Comparison of ENCODE assay signal across 17 mouse cellular contexts in genomic region chr19:6600873-6601530, GRCm38 (mm10). TPM values are rescaled to one million over a fixed set of nuclear protein-coding genes. Genes with fewer than 3 reads are reported as not detected.
DNase-seq lines count a peak whose midpoint lies in the region; ATAC-seq and TF ChIP-seq lines count a peak whose summit lies in the region.
"Had no signal": no experiment of that assay in that cellular context is flagged by ENCODE, and none has a peak within 500 bp of the region (broad histone marks: within the 10 kb centered on the region; RNA-seq: fewer than 3 reads in every experiment).

No protein-coding gene starts in this region.

- H3K9ac ChIP-seq in hindbrain, postnatal 0 days (replicated peaks; ENCODE audit: low read length), result no peak overlapping the region
- H3K9ac ChIP-seq: heart, embryonic 13.5 days; midbrain, embryonic 13.5 days had no signal

- no peaks in the 10 kb centered on the region for H3K27me3 ChIP-seq in hindbrain, embryonic 10.5 days (ENCODE audit: insufficient read depth, poor library complexity, severe bottlenecking)
- no peaks in the 10 kb centered on the region for H3K27me3 ChIP-seq in hindbrain, postnatal 0 days (ENCODE audit: insufficient read depth, low read length)
- H3K27me3 ChIP-seq: midbrain, embryonic 13.5 days had no signal

- H3K27ac ChIP-seq in hindbrain, embryonic 10.5 days, result 0 out of 2 replicates have a peak overlapping the region, but pooled peaks have one; percentile 23
- no peak overlapping the region for H3K27ac ChIP-seq in hindbrain, postnatal 0 days
- H3K27ac ChIP-seq: forebrain, embryonic 10.5 days; heart, embryonic 13.5 days; midbrain, embryonic 13.5 days had no signal

- ATAC-seq in hindbrain, postnatal 0 days, result no peak
- 0 out of 2 replicates have a peak, but pooled peaks have one; percentile 29 for ATAC-seq in megakaryocyte progenitor cell, adult 5-6 weeks (replicated peaks; ENCODE audit: poor library complexity)
- no peak for ATAC-seq in cerebellum, adult (ENCODE audit: insufficient number of reproducible peaks, low FRiP score, low TSS enrichment)
- ATAC-seq: inflammation-experienced regulatory T-cells, adult 6 months; midbrain, embryonic 13.5 days had no signal

- no peak for DNase-seq in hindbrain, embryonic 10.5 days (ENCODE audit: low spot score)
- no peak for DNase-seq in hindbrain, postnatal 0 days (ENCODE audit: low spot score)
- DNase-seq in ZHBTc4 (ENCODE audit: low read depth, low spot score), result peak; percentile 70
- peak; percentile 80 for DNase-seq in kidney, adult 9 months
- DNase-seq in lung, adult 2 months, result no peak
- no peak for DNase-seq in urinary bladder, adult 18-20 months (ENCODE audit: low spot score in 2 of 2)
- DNase-seq: gastrocnemius, postnatal 36 days; thymus, postnatal 36 days had no signal

- 37% methylated on average over 12 of the region's 12 CpGs for WGBS in hindbrain, embryonic 10.5 days
- WGBS in hindbrain, postnatal 0 days, result 40% methylated on average over 12 of the region's 12 CpGs
- 31% methylated on average over 12 of the region's 12 CpGs for WGBS in lung, adult 2 months

- peaks cover 24% of the 10 kb centered on the region for H3K4me1 ChIP-seq in hindbrain, embryonic 10.5 days (replicated peaks)
- H3K4me1 ChIP-seq in hindbrain, postnatal 0 days (ENCODE audit: insufficient read depth, low read length), result no peaks in the 10 kb centered on the region
- H3K4me1 ChIP-seq in lung, adult 2 months (ENCODE audit: control insufficient read depth, insufficient read depth, low read length), result no peaks in the 10 kb centered on the region
- H3K4me1 ChIP-seq: heart, embryonic 13.5 days; midbrain, embryonic 13.5 days had no signal

- H3K4me2 ChIP-seq in hindbrain, postnatal 0 days (ENCODE audit: low read depth, low read length), result no peak overlapping the region
- H3K4me2 ChIP-seq: heart, embryonic 13.5 days; midbrain, embryonic 13.5 days had no signal

- no peaks in the 10 kb centered on the region for H3K36me3 ChIP-seq in hindbrain, embryonic 10.5 days
- H3K36me3 ChIP-seq in hindbrain, postnatal 0 days (ENCODE audit: insufficient read depth, low read length), result no peaks in the 10 kb centered on the region
- H3K36me3 ChIP-seq: forebrain, embryonic 10.5 days; heart, embryonic 13.5 days; midbrain, embryonic 13.5 days had no signal

- TF ChIP-seq CTCF in hindbrain, postnatal 0 days (IDR thresholded peaks at IDR 0.05; ENCODE audit: low read depth), result no peak
- TF ChIP-seq CTCF in lung, adult 2 months (IDR thresholded peaks at IDR 0.05; ENCODE audit: insufficient read depth, low read length), result no peak

- TF ChIP-seq POLR2A in lung, adult 2 months (IDR thresholded peaks at IDR 0.05; ENCODE audit: borderline replicate concordance, extremely low read depth, low read depth, low read length), result no peak

- no peaks in the 10 kb centered on the region for H3K9me3 ChIP-seq in hindbrain, embryonic 10.5 days
- H3K9me3 ChIP-seq in hindbrain, postnatal 0 days (ENCODE audit: low read length), result no peaks in the 10 kb centered on the region
- H3K9me3 ChIP-seq: forebrain, embryonic 10.5 days; heart, embryonic 13.5 days; midbrain, embryonic 13.5 days had no signal

- H3K4me3 ChIP-seq in hindbrain, embryonic 10.5 days, result no peak overlapping the region
- H3K4me3 ChIP-seq in hindbrain, postnatal 0 days (ENCODE audit: low read length), result no peak overlapping the region
- no peak overlapping the region for H3K4me3 ChIP-seq in lung, adult 2 months (replicated peaks; ENCODE audit: extremely low read depth, low read depth, low read length)
- H3K4me3 ChIP-seq: forebrain, embryonic 10.5 days; heart, embryonic 13.5 days; midbrain, embryonic 13.5 days had no signal

RNA-seq across cellular contexts. Expression of gene Slc22a12, which starts 58.2 kb away (rescaled TPM):
- not detected in 2 replicates for polyA plus RNA-seq in hindbrain, embryonic 10.5 days (2016; fragmentation: Nextera tagmentation; extraction: Ambion mirVana)
- total RNA-seq in hindbrain, postnatal 0 days (2014; rRNA removed), result 0.21 and 1.2 TPM in 2 replicates
- 0.28 and 0.35 TPM in 2 replicates for polyA plus RNA-seq in hindbrain, postnatal 0 days (2015; fragmentation: Nextera tagmentation; extraction: Ambion mirVana)
- not detected in 2 replicates for total RNA-seq in megakaryocyte progenitor cell, adult 5-6 weeks (2015)
- not detected in 2 replicates for total RNA-seq in megakaryocyte progenitor cell, adult 5-6 weeks (2017)
- 0.62 and 0.65 TPM in 2 replicates for polyA plus RNA-seq in lung, adult 2 months (2012; rRNA removed)
- total RNA-seq: gastrocnemius, postnatal 36 days; hematopoietic stem cell, adult 5-6 weeks; liver, adult 2 months had no signal
- polyA plus RNA-seq: embryonic facial prominence, embryonic 14.5 days; forebrain, embryonic 10.5 days; heart, embryonic 13.5 days; inflammation-experienced regulatory T-cells, adult 6 months; liver, adult 2 months; midbrain, embryonic 13.5 days had no signal

Comparison
In these comparisons a context has a peak if more than half of its experiments do, and no peak if none do; other contexts are left out.
1. DNase-seq: peak in ZHBTc4 (single experiment) and kidney, adult 9 months (single experiment); none in hindbrain, embryonic 10.5 days (single experiment), hindbrain, postnatal 0 days (single experiment), lung, adult 2 months (single experiment) and urinary bladder, adult 18-20 months (0 of 2).